Mouse (Mus musculus) embryo, embryonic 11 days (tissue): ENCODE measurements around the gene Epha2.

Experiments used
- DNase-seq: peaks from one replicate; pipeline ENCODE4 v3.0.0-alpha.2; 2015

The Epha2 gene

DNA sequence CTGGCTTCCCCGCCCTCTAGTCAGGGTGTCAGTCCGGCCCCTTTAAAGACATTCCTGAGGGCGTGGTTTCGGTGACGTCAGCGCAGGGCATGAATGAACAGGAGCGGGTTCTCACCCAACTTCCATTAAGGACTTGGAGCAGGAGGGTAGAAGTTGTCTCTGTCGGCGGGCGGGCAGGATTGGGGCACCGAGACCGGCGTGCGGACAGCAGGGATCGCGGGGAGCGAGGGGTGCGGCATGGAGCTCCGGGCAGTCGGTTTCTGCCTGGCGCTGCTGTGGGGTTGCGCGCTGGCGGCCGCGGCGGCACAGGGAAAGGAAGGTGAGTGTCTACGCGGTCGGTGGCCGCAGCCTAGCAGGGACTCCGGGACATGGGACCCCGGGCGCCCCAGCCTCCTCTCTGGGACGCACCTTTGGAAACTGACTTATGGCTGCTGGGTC, at the start of gene Epha2:
TSS of gene Epha2 (plus strand) at position 125 of the 438 bp plus-strand sequence.
- peak; percentile 92 for DNase-seq

DNA sequence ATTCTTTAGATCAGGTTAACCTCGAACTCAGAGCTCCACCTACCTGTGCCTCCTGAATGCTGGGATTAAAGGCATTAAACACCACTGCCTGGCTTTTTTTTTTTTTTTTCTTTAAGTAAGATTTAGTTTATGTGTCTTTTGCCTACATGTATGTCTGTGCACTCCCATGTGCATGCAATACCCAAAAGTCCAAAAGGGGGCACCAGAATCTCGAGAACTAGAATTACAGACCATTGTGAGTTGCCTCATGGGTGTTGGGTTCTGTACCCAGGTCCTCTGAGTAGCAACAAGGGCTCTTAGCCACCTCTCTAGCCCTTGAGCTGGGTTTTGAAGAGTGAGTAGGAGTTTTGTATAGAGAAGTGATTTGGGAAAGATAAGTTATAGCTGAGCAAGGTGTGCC, 48.4 kb upstream of the Epha2 start:
- no peak for DNase-seq

DNA sequence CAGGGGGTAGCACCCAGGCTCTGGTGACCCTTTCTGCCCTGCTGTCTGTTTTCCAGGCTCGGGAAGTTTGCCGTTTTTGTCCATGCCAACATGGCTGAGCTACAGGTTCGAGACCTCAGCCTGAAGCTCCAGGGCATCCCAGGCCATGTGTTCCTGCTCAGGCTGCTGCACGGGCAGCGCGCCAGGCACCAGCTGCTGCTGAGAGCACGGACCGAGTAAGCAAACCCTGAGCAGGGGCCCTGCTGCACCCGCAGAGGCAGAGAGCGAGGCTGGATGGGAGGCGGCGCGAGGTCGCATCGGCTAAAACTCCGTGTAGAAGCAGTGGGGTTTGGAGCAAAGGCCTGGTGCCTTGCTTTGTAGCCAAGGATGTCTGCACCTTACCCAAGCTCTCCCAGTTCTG, 46.8 kb upstream of the Epha2 start:
- no peak for DNase-seq

DNA sequence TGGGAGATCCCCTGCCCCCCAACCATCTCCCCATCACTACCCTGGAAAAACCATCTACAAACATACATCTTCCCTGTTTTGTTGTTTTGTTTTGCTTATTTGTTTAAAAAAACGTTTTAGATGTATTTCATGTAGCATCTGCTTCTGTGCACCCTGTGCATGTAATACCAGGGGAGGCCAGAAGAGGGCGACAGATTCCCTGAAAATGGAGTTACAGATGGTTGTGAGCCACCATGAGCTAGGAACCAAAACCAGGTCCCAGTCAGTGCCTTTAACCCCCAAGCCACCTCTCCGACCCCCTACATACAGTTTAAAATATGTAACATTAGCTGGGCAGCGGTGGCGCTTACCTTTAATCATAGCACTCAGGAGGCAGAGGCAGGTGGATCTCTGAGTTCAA, 43.6 kb upstream of the Epha2 start:
- DNase-seq: no peak

DNA sequence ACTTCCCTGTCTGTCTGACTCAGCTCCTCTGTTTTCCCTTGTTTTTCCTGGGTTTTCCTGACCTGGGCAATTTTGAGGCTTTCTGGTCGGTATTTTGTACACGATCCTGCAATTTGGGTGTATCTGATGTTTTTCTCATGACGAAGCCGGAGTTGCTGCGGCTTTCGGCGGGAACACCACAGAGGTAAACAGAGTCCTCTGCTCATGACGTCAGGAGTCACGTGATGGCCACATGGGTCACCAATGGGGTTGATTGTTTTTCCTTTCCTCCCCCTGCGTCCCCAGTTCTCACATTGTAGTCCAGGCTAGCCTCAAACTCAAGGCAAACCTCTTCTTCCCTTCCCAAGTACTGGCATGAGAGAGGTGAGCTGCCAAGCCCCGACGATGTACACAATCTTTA, 41.6 kb upstream of the Epha2 start:
- no peak for DNase-seq

DNA sequence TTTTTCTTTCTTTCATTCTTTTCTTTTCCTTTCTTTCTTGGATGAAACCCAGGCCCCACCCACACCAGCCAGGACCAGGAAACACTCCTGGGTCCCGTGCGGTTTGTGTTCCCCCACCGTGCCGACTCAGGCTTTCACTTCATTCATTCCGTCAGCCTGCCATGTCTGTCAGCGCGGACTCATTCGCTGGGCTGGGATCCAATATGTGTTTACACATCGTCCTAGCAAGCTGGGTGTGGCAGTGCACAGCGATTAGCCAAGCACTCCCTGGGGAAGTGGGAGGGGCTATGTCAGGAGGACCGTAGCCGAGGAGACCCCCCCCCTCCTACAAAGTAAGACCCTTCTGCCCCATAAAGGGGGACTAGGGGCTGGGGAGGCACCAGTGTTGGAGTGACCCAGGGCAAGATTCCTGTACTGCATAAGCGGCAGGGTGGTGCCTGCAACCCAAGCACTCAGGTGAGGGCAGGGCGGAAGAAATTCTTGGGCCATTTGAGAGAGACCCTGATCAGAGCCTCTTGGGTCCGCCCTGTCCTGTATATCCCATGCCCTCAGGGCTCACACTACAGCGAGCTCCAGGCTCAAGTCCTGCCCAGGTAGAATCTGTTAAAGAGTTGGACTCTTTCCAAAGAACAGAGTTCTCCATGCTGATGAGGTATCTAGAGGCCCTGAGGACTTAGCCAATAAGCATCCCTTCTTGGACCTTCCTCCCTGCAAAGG, 40.9 kb upstream of the Epha2 start:
- DNase-seq: no peak

DNA sequence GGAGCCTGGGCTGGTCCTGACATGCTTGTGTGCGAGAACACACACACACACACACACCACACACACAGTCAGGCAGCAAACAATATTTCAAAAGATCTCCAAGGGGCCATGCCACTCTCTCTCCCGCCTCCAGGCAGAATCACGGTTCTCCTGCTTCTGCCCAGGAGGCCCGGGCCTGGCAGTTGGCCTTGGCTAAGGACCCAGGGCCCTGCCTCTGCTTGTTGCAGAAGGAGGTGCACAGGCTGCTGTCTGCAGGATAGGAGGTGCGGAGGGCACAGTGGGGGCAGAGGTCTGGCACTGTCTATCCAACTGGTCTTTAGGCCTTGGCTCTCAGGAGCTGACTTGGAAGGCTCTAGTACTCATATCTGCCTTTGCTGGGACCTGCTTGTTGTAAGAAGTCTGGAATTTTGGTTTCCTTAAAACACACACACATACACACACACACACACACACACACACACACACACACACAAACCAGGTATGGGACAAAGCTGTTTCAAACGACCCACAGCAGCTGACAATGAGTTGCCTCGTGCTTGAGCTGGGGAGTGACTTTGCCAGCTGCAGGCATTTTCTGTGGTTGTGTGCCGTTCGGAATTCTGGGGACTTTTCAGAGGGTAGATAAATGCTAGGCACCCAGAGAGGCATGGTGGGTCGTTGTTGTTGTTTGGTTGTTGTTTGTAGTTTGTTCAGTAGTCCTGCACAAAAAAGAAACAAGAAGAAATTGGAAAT, 38.0 kb upstream of the Epha2 start:
- no peak for DNase-seq

DNA sequence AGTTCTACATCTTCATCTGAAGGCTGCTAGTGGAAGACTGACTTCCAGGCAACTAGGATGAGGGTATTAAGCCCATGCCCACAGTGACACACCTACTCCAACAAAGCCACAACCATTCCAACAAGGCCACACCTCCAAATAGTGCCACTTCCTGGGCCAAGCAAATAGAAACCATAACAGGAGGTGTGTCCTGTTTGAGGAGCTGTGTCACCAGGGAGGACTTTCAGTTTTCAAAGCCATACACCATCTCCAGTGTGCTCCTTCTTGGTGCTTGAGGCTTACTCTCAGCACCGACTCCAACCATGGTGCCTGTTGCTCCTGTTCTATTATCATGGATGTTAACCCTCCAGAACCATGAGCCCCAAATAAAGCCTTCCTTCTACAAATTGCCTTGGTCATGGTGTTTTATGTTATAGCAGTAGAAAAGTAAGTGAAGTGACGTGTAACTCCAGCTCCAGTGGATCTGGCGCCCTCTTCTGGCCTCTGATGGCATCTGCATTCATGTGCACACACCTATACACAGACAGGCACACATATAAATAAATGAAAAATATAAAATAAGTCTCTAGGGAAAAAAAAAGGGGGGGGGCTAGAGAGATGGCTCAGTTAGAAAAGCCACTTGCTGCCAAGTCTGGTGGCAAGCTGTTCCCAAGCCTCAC, 34.9 kb upstream of the Epha2 start:
- DNase-seq: no peak

DNA sequence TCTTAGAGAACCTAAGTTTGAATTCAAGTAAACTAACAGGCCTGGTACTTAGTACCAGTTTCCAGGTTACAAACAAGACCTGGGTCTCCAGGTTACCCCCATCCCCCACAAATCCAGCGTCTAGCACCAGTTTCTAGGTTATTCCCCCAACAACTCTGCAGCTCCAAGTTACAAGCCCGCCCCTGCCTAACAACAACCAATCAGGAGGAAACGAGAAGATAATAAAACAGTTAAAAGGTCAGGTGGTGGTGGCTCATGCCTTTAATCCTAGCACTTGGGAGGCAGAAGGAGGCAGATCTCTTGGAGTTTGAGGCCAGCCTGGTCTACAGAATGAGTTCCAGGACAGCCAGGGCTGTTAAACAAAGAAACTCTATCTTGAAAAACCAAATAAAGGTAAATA, 33.8 kb upstream of the Epha2 start:
- no peak for DNase-seq

DNA sequence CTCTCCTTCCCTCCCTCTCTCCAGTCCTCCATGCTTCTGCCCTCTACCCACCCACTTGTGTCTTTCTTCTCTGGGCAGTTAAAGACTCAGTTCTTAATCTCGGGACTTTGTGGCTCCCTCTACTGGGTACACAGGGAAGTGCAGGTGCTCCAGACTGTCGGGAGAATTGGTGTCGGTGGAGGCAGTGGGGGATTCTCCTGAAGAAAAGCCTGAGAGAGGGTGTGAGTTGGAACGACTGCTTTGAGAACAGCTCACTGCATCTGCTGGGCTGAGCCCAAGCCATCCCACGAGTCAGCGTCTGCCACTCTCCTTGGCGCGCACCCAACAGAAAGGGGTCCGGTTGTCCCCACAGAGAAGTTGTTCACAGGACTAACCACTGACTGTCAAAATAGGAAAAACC, 33.2 kb upstream of the Epha2 start:
- DNase-seq: peak; percentile 63

DNA sequence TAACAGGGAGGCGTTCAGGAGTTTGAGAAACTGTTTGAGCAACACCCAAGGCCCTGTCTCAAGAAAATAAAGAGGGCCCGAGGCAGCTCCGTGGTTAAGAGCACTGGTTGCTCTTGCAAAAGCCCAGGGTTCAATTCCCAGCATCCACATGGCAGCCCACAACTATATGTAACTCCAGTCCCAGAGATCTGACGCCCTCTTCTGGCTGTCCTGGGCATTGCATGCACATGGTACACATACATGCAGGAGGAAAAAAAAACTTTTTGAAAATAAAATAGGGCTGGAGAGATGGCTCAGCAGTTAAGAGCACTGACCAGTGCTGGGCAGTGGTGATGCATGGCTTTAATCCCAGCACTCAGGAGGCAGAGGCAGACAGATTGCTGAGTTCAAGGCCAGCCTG, 32.7 kb upstream of the Epha2 start:
- no peak for DNase-seq

DNA sequence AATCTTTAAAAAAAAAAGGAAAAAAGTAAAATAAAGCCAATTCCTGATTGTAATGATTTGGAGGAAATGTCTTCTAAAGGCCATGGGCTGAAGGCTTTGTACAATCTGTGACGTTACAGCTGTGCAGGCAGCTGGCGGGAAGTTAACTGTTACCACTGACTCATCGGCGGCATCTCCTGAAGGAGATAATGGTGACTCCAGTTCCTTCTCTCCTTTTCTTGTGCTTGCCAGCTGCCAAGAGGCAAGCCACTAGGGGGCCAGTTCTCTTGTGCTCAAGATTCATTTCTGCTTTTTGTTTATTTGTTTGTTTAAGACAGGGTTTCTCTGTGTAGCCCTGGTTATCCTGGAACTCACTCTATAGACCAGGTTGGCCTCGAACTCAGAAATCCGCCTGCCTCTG, 32.0 kb upstream of the Epha2 start:
- DNase-seq: no peak

DNA sequence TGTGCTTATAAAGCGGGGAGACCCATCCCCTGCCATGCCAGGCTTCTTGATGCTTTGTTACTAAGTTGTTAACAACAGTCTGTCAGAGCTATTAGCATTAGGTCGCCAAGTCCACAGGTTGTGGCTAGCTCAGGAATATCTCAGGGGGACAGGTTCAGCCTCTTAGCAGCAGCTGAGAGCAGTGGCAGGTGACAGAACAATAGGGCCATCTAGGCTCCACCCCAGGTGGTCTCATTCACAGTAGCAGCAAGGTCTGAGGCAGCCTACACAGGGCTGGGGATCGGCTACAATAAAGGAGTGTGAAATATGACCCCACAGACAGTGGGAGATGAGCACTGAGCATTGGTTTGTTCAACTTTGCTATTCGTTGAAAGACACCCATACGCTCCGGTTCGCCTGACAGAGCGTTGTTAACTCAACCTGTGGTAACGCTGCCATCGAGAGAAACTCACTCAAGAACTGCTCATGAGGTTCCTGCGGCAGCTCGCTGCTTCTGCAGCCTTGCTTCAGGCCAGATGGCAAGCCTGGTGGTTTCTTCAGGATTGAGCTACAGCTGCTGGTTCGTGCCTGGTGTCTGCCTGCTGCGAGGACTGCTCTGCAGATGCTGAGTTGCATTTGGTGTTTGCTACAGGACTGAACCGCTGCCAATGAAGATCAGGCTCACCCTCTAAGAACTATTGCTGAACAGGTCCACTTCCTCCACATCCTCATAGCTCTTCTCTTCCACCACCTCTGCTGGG, 30.7 kb upstream of the Epha2 start:
- DNase-seq: no peak

DNA sequence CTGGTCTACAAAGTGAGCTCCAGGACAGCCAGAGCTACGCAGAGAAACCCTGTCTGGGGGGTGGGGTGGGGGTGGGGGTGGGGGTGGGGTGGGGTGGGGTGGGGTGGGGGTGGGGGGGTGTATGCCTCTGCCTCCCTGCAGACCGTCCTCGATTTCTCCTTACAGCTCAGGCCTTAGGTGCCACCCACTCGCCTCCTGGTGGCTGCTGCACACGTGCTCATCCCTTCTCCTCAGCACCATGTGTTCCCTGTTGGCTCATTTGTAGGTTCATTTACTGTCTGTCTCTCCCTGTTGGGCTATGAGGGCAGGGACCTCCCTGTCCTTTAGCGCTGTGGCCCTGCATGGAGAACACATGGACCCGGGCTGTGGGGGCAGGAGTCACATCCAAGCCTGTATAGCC, 29.8 kb upstream of the Epha2 start:
- DNase-seq: no peak

DNA sequence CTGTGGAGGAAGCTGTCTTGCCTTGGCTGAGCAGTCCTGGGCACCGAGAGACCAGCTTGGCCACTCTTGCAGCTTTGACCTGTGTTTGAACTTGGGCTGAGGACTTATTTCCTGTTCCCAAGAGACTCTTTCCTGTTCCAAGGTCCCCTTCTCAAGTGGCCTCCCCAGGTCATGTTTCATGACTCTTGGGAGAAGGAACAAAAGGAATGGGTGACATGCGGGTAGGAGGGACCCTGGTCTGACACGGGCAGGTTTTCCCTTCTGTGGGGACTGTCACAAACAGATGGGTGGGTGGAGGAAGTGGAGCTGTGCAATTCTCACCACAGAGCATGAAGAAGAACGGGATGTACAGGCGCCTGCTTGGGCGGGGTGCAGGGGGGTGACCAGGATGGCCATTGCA, 29.3 kb upstream of the Epha2 start:
- no peak for DNase-seq

DNA sequence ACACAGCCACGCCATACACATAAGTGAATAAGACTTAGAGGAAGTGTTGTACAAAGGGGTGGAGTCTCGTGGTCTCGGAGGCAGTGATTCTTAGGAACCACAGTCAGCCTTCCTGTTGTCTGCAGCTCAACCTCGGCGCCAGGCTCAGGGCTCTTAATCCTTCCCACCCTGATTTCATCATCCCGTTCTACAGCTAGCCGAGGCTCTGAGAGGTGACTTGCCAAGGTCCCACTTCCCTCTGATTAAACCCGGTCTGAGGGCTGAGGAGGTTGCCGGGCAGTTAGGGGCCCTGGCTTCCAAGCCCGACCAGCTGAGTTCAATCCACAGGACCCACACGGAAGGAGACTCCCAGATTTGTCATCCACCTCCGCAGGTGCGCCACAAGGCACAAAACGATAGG, 28.2 kb upstream of the Epha2 start:
- DNase-seq: no peak

DNA sequence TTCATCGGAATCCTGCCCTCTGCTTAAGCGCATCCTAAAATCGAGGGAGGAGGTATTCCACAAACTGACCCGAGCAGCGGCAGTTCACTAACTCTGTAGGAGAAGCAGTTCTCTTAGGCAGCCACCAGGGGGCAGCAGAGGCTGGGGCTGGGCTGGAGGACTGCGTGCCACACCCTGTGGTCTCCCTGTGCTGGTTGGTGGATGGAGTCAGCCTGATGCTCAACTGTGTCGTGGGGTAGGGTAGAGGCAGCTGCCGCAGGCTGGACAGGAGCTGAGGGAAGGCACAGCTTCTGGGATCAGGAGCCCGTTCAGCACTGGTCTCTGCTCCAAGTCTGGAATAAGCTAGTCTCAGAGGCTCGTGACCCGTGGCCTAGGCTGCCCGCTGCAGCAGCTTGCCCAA, 27.7 kb upstream of the Epha2 start:
- DNase-seq: peak; percentile 87

DNA sequence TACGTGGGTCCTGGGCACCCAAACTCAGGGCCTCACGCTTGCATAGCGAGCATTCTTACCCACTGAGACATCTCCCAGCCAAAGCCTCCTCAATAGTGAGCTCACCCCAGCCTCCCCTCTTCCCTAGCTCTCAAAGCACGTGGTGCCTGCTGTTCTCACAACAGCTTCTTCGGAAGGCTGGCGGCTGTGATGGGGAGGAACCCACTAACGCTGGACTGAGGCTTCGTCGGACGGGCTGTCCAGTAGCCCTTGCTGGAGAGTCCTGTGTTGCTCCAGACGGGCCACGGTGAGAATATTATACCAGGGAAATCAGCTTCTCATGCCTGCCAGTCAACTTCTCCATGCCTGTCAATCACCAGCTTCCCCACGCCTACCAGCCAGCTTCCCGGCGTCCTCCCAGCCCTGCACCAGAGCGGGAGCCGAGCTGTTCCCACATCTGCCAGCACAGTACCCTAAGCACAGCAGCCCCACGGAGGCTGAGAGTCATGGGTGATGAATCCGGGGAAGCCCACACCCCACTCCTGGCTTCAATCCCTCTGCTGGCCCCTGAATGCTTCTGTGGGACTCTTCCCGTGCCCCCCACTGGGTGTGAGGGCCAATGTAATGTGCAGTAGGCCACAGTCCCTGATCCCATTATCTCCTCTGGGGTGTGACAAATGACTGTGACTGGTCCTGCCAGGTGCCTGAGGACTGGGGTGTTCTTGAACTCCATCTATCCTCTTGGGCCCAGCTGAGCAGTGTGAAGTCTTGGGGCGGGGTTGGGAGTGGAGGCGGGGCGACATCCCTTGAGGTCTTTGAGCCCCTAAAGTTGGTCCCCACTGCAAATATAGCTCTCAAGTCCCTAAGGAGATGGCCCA, 26.3 kb upstream of the Epha2 start:
- peak; percentile 57 for DNase-seq

DNA sequence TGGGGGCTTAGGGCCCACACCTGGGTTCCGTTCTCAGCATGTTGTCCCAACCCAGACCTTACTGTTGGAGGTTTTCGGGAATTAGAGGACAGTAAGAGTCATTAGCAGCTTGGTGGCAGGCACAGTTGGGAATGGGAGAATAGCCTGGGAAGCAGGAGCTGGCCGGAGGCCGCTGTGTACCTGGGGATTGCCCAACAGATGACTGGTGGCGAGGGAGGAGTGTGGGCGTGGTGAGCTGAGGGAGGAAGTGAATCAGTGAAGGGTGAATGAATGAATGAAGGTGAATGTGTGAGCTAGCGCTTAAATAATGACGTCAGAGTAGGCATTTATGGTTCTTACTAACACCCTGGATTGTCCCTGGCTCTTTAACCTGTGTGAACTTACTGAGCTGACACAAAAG, 23.9 kb upstream of the Epha2 start:
- no peak for DNase-seq

DNA sequence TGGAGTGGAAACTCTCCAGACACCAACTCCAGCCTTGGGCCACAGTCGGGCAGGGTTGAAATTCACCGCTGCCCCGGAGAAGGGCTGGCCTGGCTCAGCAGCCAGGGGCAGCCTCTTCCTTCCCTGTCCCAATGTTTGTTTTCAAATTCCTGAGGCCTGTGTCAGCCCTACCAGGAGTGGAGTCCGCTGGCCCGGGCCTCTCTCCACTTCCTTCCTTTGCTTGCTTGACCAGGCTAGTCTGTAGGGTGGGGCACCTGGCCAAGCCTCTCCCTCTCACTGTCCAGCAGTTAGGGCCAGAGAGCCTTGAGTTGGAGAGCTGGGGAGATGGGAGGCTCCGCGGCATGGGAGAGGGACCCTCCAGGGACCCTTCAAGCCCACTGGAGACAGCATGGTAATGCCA, 22.9 kb upstream of the Epha2 start:
- peak; percentile 42 for DNase-seq

DNA sequence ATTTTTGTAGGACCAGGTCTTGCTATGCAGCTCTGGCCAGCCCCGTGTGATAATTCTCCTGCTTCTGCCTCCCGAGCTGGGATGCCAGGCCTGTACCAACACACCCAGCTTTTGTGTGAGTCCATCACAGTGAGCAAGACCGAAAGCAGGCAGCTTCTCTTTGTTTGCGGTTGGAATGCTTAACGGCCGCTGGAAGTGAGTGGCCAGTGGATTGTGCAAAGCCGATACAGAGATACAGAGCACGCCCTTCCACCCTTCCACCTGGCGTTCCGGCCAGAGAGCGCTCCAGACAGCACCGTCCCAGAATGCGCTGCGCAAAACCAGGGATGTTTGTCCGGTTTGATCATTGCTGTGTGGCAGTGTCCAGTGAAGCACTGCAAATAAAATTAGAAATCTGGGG, 21.7 kb upstream of the Epha2 start:
- DNase-seq: no peak

DNA sequence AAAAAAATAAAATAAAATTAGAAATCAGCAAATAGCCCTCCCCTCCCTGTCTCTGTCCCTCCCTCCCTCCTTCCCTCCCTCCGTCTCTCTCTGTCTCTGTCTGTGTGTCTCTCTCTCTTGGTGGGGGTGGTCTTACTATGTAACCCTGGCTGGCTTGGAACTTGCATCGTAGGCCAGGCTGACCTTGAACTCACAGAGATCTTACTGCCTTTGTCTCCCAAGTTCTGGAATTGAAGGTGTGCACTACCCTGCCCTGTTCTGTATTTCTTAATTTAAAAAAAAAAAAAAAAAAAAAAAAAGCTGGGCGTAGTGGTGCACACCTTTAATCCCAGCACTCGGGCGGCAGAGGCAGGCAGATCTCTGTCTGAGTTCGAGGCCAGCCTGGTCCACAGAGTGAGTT, 21.3 kb upstream of the Epha2 start:
- no peak for DNase-seq

DNA sequence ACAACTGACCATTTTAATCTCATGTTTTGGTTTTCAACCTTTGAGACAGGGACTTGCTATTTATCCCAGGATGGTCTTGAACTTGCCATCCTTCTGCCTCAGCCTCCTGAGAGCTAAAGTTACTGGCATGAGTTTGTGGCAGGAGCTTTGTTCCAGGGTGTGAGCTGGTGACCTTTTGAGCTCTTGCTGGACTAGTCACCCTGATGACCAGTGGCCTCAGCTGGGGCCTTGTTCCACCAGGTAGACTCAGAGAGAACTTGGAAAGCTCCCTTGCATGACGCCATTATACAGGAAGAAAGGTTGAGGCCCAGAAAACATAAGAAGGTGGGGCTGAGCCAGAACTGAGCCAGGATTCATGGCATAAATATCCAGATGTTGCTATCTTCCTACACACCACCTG, 20.6 kb upstream of the Epha2 start:
- DNase-seq: no peak
